Mouse (Mus musculus) liver, adult 2 months (tissue): Measurements from ENCODE around the gene Sema3a. TPM values are rescaled to one million over a fixed set of nuclear protein-coding genes. Genes with fewer than 3 reads are reported as not detected.

Source experiments
- DNase-seq: peaks from one replicate; pipeline ENCODE4 v3.0.0-alpha.2; 2011; ENCODE audit warnings: low read depth, low spot score; ENCODE audit errors: extremely low read depth
- H3K27ac ChIP-seq: fragments of 200-500 bp; replicated peaks from 2 replicates; pipeline ENCODE4 v1.5.1; 2012; ENCODE audit warnings: low read depth, mild to moderate bottlenecking, control low read depth, inconsistent platforms, low read length; ENCODE audit not compliant: insufficient read depth
- H3K27me3 ChIP-seq: fragments of 200-500 bp; 2 replicates; pipeline ENCODE4 v1.6.1; 2012; ENCODE audit warnings: mild to moderate bottlenecking, moderate library complexity, low read length, inconsistent platforms; ENCODE audit not compliant: control insufficient read depth, insufficient read depth
- H3K36me3 ChIP-seq: fragments of 200-500 bp; 2 replicates; pipeline ENCODE4 v1.6.1; 2012; ENCODE audit warnings: low read length, inconsistent platforms; ENCODE audit not compliant: control insufficient read depth, insufficient read depth
- H3K4me1 ChIP-seq: fragments of 200-500 bp; 2 replicates; pipeline ENCODE4 v1.6.1; 2011; ENCODE audit warnings: low read length; ENCODE audit not compliant: control insufficient read depth, insufficient read depth
- H3K4me3 ChIP-seq: fragments of 200-500 bp; 2 replicates; pipeline ENCODE4 v1.5.1; 2011; ENCODE audit warnings: low read depth, mild to moderate bottlenecking, control low read depth, low read length, moderate library complexity; ENCODE audit not compliant: insufficient read depth
- H3K79me2 ChIP-seq: fragments of 200-500 bp; 2 replicates; pipeline ENCODE4 v1.6.1; 2012; ENCODE audit warnings: inconsistent platforms, mild to moderate bottlenecking, low read length, moderate library complexity; ENCODE audit not compliant: control insufficient read depth, insufficient read depth
- H3K9ac ChIP-seq: fragments of 200-500 bp; 2 replicates; pipeline ENCODE4 v1.6.1; 2012; ENCODE audit warnings: low read depth, mild to moderate bottlenecking, control low read depth, inconsistent platforms, low read length
- CTCF ChIP-seq: fragments of 200-500 bp; IDR thresholded peaks from 2 replicates; pipeline ENCODE4 v1.5.1; 2011; ENCODE audit warnings: low read depth, low read length, control low read depth
- POLR2A ChIP-seq: fragments of 200-500 bp; IDR thresholded peaks from 2 replicates; pipeline ENCODE4 v1.6.1; 2011; ENCODE audit warnings: low read length, control low read depth; ENCODE audit not compliant: insufficient read depth; ENCODE audit errors: extremely low read depth
- WGBS: fragments of 180-500 bp; shearing (Covaris S2); methylation state at CpG from one replicate; pipeline ENCODE4 v1.1.7; 2018; 5-methylcytosine and 5-hydroxymethylcytosine counted together
- polyA plus RNA-seq: library from polyadenylated mRNA; depleted of rRNA; stranded (reverse); fragments of >200 nt; gene quantifications from 2 replicates; pipeline ENCODE4 v1.2.3, GENCODE M21; 2012
- total RNA-seq: library from RNA; depleted of rRNA; stranded (reverse); fragments of >200 nt; gene quantifications from 2 replicates; pipeline ENCODE4 v1.2.3, GENCODE M21; 2014

Sema3a gene
- total and polyA plus RNA-seq, 2 experiments, result 0.06 to 0.18 TPM

GRCm38 (mm10) chr5:13126196-13126595, 982 bp downstream of the Sema3a start:
- no peak overlapping the region for H3K4me3 ChIP-seq
- H3K36me3 ChIP-seq, result no peaks in the 10 kb centered on the region
- no peak overlapping the region for H3K27ac ChIP-seq
- H3K9ac ChIP-seq, result no peak overlapping the region
- WGBS, result 70% methylated on average over 4 of the region's 4 CpGs
- DNase-seq, result no peak
- H3K4me1 ChIP-seq, result no peaks in the 10 kb centered on the region
- H3K27me3 ChIP-seq, result no peaks in the 10 kb centered on the region
- H3K79me2 ChIP-seq, result no peaks in the 10 kb centered on the region
- no peak for TF ChIP-seq POLR2A
- no peak for TF ChIP-seq CTCF

- Histone ChIP-seq H3K4me1 (no peaks in the 10 kb centered on the region), H3K9ac (no peak overlapping the region), H3K36me3 (no peaks in the 10 kb centered on the region), H3K27me3 (no peaks in the 10 kb centered on the region), H3K27ac (no peak overlapping the region), H3K4me3 (no peak overlapping the region), H3K79me2 (no peaks in the 10 kb centered on the region)
- no peak for TF ChIP-seq POLR2A
- TF ChIP-seq CTCF, result no peak
- WGBS, result 91% methylated on average over 3 of the region's 3 CpGs
- no peak for DNase-seq
These were observed 1.9 kb downstream of the Sema3a start for GRCm38 (mm10) chr5:13127121-13127520.

- no peak overlapping the region for H3K27ac ChIP-seq
- TF ChIP-seq POLR2A, result no peak
- TF ChIP-seq CTCF, result no peak
These were observed 19.7 kb downstream of the Sema3a start for GRCm38 (mm10) chr5:13144733-13145457.

GRCm38 (mm10) chr5:13149909-13150308, 24.7 kb downstream of the Sema3a start:
- Histone ChIP-seq H3K79me2 (no peaks in the 10 kb centered on the region), H3K27ac (no peak overlapping the region), H3K27me3 (no peaks in the 10 kb centered on the region), H3K9ac (no peak overlapping the region), H3K4me1 (no peaks in the 10 kb centered on the region), H3K4me3 (no peak overlapping the region), H3K36me3 (no peaks in the 10 kb centered on the region)
- WGBS, result 84% methylated on average over 5 of the region's 5 CpGs
- no peak for DNase-seq
- TF ChIP-seq CTCF (no peak), POLR2A (no peak)

More at GRCm38 (mm10) chr5:13144733-13145457, 19.7 kb downstream of the Sema3a start:
- Histone ChIP-seq H3K79me2 (no peaks in the 10 kb centered on the region), H3K27me3 (no peaks in the 10 kb centered on the region), H3K4me1 (no peaks in the 10 kb centered on the region), H3K36me3 (no peaks in the 10 kb centered on the region), H3K4me3 (no peak overlapping the region), H3K9ac (no peak overlapping the region)
- WGBS, result 65% methylated on average over 7 of the region's 7 CpGs
- DNase-seq, result no peak

- WGBS, result 75% methylated on average over 2 of the region's 2 CpGs
- Histone ChIP-seq H3K27me3 (no peaks in the 10 kb centered on the region), H3K79me2 (no peaks in the 10 kb centered on the region), H3K27ac (no peak overlapping the region), H3K4me3 (no peak overlapping the region), H3K36me3 (no peaks in the 10 kb centered on the region), H3K4me1 (no peaks in the 10 kb centered on the region), H3K9ac (no peak overlapping the region)
- DNase-seq, result no peak
- TF ChIP-seq POLR2A (no peak), CTCF (no peak)
These were observed 25.8 kb downstream of the Sema3a start for GRCm38 (mm10) chr5:13151002-13151401.

GRCm38 (mm10) chr5:13157761-13158612, 32.8 kb downstream of the Sema3a start:
- DNase-seq, result no peak
- Histone ChIP-seq H3K4me3 (no peak overlapping the region), H3K27me3 (no peaks in the 10 kb centered on the region), H3K79me2 (no peaks in the 10 kb centered on the region), H3K27ac (no peak overlapping the region), H3K36me3 (no peaks in the 10 kb centered on the region), H3K4me1 (no peaks in the 10 kb centered on the region), H3K9ac (no peak overlapping the region)
- no peak for TF ChIP-seq POLR2A
- no peak for TF ChIP-seq CTCF
- 66% methylated on average over 5 of the region's 5 CpGs for WGBS
